Mouse (Mus musculus): ENCODE data around the gene Pip4k2b.
"Not testable (repeated sequence)": the region's sequence is repeated elsewhere in the genome, so short reads cannot be mapped to it uniquely, and the experiment has no call there.

Pip4k2b gene

DNA sequence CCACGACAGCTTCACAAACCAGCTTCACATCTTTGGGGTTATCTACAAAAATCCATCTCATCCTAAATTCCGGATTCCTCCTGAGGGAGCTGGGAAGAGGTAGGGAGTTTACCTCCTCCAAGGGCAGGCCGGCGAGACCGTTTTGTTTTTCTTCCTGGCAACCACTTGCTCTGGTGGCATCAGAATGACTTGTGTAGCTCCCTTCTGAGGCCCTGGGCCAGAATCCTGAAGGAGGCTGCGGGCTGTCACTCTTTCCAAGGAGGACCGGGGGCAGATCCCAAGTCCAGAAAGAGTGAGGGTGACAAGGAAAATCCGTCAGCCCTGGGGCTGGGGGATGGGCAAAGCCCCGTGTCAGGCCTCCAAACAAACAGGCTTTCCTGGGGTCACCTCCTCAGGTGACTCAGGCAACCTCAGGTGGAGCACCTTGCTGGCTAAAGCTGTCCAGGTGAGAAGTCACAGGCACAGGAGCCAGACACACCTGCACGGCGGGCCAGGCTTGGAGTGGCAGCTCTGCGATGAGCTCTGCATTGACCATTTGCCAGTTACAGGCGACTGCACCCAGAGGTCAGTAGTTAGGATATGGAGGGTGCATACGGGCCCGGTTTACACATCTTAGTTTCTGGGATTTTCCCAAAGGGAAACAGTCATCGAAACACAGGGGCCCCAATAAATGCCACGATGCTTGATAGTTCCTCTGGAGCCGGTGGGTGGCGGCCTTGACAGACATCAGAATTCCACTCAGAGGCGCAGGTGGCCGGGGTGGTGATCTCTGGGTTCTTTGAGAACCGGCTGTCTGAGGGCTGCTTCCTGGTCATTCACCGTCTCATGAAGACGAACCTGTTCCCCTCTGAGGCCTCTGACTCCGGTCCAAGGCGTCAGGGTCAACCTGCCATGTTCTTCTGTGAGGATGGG is 26.9 kb downstream of the Pip4k2b start:
- no peak for DNase-seq (ENCODE audit: extremely low read depth, insufficient read length, low spot score)

DNA sequence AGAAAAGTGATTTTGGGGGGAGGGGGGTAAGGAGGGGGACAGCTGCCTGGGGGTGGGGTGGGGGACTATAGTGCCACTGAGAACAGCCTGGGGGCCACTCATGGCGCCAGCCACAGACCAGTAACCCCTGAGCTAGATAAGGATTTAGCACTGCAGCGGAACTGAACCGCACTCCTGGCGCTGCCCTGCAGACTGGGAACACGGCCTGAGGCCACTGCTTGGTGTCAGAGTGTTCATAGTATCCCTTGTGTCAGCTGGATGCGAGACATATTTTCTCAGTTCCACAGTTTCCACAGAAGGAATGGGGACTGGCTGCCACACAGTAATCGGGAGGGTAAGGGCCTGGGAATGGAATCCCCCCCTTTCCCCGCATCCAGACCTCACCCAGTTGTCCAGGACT is 28.5 kb downstream of the Pip4k2b start:
- DNase-seq (ENCODE audit: extremely low read depth, insufficient read length, low spot score) = no peak

DNA sequence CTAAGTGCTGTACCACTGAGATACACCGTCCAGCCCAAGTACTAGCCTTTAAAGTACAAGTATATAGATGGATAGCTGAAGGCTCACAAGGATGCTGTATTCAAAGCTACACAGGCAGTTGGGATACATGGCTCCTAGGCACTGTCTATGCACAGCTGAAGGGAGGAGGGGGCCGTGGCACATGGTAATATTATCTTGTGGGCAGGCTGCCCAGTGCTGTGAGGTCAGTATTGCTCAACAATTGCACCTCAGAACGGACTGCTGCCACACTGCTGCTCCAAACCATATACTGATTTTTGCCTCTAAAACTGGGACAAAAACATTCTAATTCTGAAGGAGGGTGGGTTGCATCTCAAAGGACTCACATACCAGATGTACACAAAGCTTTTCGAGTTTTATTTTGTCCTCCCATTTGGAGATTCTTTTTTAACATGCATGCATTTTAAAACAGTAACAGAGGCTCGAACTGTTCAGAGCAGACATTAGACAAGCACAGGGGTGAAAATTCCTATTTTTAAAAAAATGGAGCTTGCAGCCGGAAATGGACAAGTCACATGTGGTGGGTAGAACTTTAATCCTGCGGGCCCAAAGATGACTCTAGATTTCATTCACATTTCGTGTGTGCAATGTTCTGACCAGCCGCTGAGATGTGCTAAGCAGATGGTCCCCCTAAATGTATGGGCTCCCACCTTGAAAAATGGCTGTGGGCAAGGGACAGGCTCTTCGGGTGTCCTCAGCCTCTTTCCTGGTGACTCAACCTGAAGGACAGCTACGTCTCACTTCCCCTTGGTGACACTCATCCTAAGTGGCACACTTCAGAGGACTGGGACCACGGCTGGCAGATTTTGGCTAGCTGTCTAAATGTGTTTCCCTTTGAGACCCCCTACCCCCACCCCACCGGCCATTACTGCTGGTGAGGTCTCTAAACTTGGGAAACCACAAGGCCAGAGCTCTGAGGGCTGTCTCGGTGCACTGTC is 29.4 kb downstream of the Pip4k2b start:
- no peak for DNase-seq (ENCODE audit: extremely low read depth, insufficient read length, low spot score)

DNA sequence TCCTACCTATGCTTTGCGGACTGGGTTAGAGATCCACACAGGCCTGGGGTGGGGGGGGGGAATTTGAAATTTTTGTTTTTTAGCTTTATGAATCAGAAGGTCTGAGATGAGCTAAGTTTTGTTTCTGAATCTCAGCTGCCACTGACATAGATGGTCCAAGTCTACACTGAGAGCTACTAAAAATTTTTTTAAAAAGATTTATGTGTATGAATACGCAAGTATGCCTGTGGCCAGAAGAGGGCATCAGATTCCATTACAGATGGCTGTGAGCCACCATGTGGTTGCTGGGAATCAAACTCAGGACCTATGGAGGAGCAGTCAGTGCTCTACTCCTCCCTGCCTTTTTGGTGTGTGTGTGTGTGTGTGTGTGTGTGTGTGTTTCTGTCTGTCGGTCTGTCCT is 30.1 kb downstream of the Pip4k2b start:
- DNase-seq (ENCODE audit: extremely low read depth, insufficient read length, low spot score) = no peak

DNA sequence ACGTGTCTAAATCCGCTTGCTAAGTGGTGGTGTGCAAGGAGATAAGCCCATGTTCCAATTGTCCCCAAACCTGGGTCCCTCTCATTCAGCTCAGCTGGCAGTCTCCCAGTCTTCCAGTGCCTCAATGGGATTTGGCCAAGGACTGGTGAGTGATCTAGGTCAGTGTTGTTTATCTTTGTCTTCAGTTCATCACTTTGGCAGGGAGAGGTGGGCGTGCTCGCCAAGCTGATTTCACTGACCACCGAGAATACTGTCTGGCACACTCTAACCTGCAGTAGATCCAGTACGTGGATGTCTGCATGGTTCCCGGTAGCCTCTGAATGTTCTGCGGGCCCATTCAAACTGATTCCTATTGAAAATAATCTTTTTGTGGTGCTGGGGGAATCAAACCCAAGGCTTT is 30.6 kb downstream of the Pip4k2b start:
- DNase-seq (ENCODE audit: extremely low read depth, insufficient read length, low spot score) = no peak

DNA sequence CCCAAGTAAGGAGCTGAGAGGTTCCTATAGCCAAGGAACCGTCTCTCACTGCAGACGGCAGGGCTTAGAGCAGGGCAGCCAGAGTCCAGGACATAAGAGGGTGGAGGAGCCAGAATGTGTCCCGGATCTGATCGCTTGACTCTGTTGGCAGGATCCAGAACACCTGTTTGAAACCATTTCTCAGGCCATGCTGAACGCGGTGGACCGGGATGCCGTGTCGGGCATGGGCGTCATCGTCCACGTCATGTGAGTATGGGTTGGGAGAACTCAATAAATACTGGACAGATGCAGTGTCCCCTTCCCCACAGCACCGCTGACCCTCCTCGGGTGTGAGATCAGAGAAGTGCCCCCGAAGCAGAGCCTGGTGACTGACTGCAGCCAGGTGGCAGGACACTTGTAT is 32.2 kb downstream of the Pip4k2b start:
- DNase-seq (ENCODE audit: extremely low read depth, insufficient read length, low spot score) = no peak

DNA sequence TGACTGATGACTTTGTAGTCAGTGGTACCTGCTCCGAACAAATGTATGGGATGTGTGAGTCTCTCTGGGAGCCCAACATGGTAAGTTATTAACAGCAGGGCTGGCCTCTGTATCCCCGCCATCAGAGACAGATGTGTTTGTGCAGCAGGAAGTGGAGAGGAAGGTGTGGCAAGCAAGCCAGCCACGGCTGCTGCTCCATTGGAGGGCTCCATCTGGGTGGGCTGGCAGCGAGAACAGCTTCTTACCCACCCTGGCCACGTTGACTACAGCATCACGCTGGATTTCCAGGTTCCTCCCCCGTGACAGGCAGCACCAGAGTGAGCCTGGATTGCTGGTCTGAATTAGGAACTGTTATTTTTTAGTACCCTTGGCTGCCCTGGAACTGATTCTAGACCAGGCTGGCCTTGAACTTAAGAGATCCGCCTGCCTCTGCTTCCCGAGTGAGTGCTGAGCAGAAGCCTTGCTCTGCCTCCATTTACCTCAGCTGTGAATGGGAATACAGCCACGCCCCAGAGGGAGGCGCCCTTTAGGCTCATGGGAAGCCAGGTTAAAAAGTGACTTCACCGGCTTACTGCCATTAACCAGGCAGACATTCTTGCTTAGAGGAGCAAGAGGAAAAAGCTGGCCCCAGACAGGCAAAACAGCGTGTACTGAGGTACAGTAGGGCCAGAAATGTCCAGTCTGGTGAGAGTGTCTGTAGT is 33.2 kb downstream of the Pip4k2b start:
- no peak for DNase-seq (ENCODE audit: extremely low read depth, insufficient read length, low spot score)

DNA sequence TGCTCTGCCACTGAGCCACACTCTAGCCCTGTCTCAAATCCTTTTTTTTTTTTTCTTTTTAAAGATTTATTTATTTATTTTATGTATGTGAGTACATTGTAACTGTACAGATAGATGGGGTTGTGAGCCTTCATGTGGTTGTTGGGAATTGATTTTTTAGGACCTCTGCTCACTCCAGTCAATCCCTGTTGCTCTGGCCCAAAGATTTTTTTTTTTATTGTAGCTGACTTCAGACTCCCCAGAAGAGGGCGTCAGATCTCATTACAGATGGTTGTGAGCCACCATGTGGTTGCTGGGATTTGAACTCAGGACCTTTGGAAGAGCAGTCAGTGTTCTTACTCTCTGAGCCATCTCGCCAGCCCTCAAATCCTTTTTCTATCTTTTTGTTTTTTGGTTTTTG is 34.4 kb downstream of the Pip4k2b start:
- DNase-seq (ENCODE audit: extremely low read depth, insufficient read length, low spot score) = not testable (repeated sequence)

DNA sequence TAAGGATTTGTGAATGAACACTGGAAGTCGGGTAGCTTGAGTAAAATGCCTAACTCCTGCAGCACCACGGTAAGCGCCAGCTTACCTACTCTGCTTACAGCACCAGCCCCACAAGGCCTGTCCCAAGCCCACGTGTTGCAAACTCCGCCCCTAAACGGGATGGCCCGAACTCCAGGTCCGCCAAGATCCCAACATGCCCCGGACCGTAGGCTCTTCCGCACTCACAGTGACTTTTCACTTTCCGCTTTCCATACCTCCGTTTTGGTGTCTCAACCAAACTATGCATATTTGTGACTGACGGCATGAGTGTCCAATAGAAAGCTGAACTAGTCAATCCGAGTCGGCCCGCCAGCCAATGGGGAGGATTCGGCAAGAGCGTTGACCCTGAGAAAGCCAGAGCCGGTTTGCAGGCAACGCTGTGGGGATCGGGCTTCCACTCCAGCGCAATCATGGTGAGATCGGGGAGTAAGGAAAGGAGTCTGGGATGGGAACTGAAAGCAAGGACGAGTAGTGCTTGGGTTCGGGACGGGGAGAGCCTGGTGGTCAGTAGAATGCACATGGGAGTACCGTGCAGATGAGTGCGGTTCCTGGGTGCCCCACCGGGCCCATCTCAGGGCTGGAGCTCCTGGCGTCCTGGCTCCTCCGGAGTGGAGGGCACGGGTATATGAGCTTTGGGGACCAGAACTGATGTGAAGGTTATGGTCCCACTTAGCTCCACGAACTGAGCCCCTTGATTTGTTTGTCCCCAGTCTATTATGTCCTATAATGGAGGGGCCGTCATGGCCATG is 41.3 kb downstream of the Pip4k2b start, which contains the start of gene Psmb3:
Psmb3 (plus strand) TSS at position 361 of the 788 bp plus-strand sequence.
- peak; percentile 99 for DNase-seq (ENCODE audit: extremely low read depth, insufficient read length, low spot score)

DNA sequence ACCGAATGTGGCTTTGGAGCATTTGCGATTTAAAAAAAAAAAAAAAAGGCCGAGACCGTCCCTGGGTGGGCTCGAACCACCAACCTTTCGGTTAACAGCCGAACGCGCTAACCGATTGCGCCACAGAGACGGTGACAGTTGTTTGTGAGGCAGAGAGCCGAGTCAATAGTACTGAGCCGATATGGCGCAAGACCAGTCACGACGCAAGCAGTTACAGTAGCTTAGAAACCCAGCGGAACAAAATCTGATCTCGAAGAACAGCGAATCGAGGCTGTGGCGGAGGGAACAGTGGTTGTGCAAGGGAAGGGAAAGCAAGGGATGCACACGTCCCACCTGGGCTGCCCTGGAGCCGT is 42.1 kb downstream of the Pip4k2b start:
- peak; percentile 87 for DNase-seq (ENCODE audit: extremely low read depth, insufficient read length, low spot score)

DNA sequence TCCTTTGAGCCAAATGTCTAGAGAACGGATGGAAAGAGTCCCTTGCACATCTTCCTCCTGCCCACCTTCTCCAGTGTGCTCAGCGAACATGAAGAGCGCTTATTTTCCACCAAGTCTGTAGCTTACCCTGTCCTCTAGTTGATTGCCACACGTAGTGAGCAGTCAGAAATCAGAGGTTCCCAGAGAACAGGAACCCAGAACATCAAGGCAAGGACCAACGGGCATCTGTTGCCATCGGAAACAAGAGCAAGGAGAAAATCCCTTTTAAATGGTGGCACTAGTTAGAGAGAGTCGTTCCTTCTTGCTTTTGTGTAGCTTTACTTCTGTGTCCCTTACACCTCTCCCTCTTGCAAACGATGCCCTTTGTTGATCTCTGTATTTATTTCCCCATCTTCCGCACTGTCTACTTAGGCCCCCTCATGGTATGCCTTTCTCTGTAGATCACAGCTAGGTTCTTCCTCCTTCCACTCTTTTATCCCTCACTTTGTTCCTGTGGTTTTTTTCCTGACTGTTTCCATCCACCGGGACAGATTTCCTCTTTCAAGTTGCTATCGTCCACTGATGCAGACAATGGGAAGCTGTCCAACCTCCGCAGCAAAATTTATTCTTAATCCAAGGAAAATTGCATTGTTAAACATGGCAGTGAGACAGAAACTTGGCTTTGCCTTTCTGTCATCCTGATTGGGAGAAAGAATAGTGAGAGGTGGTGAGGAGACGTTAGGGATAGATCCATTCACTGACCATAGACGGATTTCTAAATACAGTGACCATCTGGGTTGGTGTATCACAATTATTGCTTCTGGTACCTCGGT is 42.7 kb downstream of the Pip4k2b start:
- no peak for DNase-seq (ENCODE audit: extremely low read depth, insufficient read length, low spot score)

DNA sequence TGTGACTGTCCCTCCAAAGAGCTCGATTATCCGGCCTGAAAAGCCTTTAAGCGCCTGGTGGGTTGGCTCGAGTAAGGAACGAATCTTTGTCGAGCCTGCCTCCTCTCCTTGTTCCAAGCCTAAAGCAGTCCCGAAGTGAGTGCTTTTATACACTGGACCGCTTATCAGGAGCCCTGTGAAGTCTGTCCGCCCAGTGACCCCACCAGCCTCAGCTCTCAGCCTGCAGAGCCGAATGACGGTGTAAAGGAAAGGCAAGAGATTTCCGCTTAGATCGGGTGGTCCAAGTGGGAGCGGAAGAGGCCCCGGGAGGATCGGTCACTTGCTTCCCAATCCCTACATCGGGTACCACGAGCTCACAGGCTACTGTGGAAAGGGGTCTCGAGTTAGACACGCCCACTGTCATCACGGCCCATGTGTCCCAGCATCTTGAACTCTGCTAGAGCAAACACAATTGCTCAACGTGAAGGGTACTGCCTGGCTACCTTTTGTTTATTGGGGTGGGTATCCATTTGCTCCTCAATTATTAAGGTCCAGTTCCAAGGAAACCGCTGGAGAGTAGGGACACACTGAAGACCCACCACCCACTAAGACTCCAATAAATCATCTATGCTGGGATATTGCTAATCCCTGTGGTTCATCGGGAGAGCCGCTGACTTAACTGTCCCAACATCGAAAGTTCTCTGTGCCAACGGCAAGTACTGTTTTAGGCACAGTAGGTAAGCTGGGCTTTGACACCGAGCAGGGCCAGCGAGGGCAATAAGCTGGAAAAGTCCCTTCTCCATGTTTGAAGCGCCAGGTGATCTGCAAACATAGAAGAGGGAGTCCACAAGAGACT is 43.5 kb downstream of the Pip4k2b start:
- no peak for DNase-seq (ENCODE audit: extremely low read depth, insufficient read length, low spot score)

DNA sequence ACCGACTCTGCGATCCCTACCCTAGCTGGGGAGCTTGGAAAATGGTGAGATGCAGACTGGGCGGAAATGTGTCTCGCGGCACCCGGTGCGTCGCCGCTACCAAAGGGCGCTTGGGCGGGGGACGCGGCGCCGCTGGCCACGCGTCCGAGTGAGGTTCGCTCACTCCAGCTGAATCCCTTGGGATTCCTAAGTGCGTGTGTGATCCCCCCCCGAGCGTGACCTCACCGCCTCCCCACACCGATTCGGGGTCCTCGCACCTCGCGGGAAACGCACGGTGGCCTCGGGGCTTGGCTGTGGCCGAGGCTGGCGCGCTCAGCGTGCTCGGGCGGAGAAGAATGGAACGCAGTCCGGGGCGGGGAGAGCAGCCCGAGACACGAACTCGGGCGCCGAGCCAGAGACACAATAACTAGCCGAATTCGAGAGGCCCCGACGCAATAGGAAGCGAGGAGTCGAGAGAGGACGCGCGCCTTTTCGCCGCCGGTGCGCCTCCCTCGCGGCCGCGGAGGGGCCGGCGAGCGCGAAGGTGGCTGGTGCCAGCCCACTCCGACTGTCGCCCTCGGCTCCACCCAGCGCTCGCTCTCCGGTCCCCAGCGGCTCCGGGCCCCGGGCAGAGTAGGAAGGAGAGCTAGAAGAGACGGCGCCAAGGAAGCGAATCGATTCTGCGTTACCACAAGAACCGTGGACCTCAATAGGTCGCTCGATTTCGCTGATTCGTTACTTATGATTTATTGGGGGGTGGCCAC is 44.3 kb downstream of the Pip4k2b start, which contains the start of gene Pcgf2:
Pcgf2 (minus strand) TSS at position 495 of the 743 bp plus-strand sequence.
- peak; percentile 91 for DNase-seq (ENCODE audit: extremely low read depth, insufficient read length, low spot score)

DNA sequence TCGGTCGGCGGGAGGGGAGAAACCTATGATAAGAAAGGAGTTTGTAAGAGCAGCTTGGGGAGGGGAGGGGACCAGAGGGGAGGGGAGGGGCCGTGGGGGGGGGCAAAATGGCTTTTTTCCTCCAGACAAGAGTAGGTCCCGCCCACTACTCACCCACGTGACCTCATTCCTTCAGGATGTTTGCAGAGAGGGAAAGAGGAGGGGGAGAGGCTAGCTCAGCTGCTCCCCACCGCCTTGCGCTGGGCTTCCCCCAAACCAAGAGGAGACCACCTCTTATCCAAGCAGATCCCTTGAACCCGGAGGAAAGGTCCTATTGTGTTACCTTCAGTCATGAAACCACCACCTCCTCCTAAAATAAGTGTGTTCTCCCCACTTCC is 44.9 kb downstream of the Pip4k2b start:
- DNase-seq (ENCODE audit: extremely low read depth, insufficient read length, low spot score) = no peak

DNA sequence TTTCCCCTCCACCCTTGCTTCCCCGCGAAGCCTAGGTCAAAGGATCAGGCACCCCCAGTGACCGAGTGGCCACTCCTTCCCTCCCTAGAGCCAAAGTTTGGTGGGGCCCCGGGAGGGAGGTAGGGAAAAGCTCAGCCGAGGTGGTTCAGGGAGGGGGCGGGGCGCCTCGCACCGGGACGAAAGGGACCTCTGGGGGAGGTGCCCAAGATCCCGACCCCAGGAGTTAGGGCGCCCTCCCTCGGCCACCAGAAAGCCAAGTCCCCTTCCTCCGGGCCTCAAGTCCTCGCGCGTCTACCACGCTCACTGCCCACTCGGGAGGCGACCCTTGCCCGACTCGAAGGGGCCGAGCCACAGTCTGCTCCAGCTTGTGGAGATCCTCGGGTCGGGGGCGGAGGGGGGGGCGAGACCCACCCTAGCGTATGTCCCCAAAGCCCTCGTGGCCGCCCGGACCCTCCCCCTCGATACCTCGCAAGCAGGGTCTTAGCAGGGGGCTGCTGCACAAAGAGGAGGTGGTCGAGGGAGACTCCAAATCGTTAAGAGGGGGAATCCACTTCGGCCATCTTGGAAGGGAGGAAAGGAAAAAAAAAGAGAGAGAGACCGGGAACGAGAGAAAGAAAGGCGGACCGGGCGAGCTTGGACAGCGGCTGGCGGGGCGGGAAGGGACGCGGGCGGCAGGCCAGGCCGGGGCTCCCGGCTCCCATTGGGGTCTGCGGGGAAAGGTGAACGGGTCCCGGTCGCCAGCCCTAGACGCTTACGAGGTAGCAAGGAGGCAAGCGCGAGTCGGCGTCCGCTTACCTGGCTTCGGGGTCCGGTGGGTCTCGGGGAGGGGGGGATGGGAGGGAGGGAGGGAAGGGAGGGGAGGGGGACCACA is 45.5 kb downstream of the Pip4k2b start:
- DNase-seq (ENCODE audit: extremely low read depth, insufficient read length, low spot score) = peak; percentile 80

DNA sequence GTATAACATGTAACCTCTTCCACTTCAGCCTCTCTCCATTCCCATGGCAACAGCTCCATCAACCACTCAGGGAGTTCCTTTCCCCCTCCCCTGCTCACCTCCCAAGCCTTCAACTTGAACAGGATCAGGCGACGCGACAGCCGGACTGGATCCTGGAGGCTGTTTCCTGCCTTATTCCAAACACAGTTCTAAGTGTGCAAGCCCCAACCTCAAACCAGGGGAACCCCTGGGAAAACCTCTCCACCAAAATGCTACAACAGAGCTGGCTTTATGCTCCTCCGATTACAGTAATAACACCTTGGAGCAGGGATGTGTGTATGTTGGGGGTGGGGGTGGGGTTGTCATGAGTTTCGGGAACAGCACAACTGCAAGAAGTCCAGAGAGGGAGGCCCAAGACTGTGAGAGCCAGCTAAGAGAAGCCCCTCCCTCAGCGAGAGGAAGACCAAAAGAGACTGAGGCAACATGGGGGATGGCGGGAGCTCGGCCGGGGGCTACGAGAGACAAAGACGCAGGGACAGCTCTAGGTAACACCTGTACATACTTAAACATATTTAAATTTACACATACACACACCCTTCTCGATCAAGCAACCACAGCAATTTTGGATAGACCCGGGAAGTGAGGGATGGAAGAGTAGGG is 46.5 kb downstream of the Pip4k2b start:
- no peak for DNase-seq (ENCODE audit: extremely low read depth, insufficient read length, low spot score)

Data from 3134 (cell line).